Mouse (Mus musculus): ENCODE measurements around the gene Akap13.
A peak's percentile ranks its signal among the peaks of the same experiment; 100 is the strongest.
"Not testable (repeated sequence)": the region's sequence is repeated elsewhere in the genome, so short reads cannot be mapped to it uniquely, and the experiment has no call there.

Akap13 gene

GRCm38 (mm10) chr7:75759992-75760514 lies 304.7 kb downstream of the Akap13 start:
- no peak for DNase-seq (ENCODE audit: low spot score in 2 of 2)

GRCm38 (mm10) chr7:75760661-75761319 lies 305.5 kb downstream of the Akap13 start:
- DNase-seq (ENCODE audit: low spot score in 2 of 2): not testable (repeated sequence)

GRCm38 (mm10) chr7:75762225-75762624 lies 306.9 kb downstream of the Akap13 start:
- DNase-seq (ENCODE audit: low spot score in 2 of 2): not testable (repeated sequence)

DNA sequence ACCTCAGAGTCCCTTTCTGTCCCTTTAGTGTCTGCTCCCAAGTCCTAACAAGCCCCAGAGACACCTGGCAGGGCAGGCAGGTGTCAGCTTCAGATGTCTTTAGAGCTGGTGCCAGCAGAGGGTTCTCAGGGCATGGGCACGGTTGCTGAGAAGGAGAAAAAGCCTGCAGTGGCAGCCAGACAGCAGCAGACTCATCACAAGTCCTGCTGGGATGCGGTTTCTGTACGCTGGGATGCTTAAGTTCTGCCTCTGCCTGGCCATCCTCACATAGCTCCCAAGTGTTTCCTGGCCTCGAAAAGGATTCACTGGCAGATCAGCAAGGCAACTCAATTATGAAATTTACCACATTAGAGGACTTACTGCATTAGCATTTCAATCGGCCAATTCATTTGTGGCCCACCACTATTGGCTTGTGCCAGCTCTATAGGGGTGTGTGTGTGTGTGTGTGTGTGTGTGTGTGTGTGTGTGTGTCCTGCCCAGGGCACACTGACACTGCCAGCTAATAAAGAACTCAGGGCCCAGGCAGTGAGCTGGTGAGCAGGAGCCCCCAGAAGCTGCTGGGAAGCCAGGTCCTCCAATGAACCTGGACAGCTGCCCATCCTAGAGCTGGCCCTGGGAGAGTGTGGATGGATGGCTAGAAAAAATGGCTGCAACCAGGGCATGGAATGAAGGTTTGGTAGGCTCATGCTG lies 311.9 kb downstream of the Akap13 start:
- DNase-seq (ENCODE audit: low spot score in 2 of 2): not testable (repeated sequence)

DNA sequence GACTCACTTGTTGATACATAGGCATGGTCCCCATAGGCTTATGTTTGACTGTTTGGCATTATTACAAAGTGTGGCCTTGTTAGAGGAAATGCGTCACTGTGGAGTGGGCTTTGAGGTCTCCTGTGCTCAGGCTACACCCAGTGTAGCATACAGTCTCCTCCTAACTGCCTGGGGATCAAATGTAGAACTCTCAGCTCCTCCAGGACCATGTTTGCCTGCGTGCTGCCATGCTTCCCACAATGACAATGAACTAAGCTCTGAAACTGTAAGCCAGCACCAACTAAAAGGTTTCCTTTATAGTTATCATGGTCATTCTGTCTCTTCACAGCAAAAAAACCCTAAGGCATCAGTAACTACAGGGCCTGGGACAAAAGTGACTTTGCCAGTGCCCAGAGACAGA lies 312.8 kb downstream of the Akap13 start:
- no peak for DNase-seq (ENCODE audit: low spot score in 2 of 2)

DNA sequence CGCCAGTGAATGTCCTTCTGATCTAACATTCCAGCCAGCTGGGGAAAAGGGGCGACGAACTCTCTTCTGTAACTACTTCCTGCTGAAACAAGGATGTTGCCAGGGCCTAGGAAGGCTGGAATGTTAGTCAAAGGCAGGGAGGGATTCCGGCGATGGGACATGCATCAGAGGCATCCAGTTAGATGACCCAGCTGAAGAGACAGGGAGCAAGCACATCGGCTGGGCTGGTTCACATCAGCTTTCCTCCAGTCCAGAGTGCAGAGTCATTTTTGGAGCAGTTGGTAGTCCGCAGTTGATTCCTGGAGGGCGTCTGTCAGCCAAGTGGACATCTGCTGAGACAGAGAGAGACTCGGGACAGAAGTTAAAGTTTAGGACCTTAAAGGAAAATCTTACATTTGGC lies 314.6 kb downstream of the Akap13 start:
- no peak for DNase-seq (ENCODE audit: low spot score in 2 of 2)

GRCm38 (mm10) chr7:75774095-75775078 lies 319.1 kb downstream of the Akap13 start:
- not testable (repeated sequence) for DNase-seq (ENCODE audit: low spot score in 2 of 2)

DNA sequence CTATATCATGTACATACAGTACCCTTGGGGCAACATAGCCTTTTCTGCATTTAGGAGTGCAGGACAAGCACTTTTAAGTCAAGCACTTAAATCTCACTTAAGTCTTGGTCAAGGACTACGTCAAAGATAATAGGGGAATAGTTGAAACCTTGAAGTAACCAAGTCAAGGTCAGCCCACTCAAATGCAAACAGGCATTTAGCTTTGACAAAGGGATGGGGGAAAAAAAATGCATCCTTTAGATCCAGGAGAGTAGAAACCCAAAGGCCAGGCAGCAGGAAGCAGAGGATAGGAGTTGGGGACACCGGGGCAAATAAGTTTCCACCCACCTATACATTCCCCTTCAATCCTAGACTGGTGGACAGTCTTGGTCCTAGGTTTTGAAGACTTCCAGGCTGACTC lies 322.7 kb downstream of the Akap13 start:
- DNase-seq (ENCODE audit: low spot score in 2 of 2): no peak

DNA sequence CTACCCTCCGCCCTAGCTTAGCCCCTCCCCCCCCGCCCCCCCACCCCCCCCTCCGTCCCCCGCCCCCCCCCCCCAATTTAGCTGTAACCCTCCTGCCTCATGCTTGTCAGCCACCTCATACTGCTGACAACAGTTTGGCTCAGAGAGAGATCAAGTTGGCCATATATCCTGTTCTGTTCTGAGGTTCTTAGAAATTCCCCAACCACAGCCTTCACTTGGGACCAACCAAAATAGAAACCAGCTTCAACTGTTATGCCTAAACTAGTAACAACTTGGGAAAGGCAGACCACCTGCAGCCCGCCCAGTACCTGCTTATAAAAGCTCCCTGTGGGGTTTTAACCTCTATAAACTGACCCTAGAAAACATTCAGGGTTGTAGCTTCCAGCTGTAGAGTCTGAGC lies 325.5 kb downstream of the Akap13 start:
- DNase-seq (ENCODE audit: low spot score in 2 of 2): no peak

- no peak for DNase-seq (ENCODE audit: low spot score in 2 of 2)
Observed at GRCm38 (mm10) chr7:75781298-75781947, 326.1 kb downstream of the Akap13 start.

DNA sequence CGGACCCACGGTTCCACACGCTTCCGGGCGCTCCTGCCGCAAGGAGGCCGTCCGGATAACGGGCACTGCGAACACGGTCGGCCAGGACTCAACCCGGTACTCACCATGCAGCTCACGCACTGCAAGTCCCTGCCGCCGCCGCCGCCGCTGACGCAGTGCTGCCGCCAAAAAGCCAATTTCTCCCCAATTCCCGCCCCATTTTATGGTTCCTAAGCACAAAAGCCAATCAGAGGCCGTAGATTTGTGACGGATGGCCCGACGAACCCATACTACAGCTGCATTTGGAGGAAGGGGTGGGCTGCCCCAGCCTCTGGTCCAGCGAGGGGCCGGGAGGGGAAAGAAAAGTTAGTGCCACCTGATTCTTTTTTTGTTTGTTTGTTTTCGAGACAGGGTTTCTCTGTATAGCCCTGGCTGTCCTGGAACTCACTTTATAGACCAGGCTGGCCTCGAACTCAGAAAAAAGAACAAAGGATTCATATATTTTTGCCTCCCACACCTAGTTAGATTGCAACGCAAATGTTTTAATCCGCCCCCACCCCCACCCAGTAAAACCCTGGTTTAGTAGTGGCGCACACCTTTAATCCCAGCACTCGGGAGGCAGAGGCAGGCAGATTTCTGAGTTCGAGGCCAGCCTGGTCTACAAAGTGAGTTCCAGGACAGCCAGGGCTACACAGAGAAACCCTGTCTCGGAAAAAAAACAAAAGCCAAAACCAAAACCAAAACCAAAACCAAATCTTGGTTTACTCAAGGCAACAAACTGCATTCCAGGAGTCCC lies 326.8 kb downstream of the Akap13 start:
- DNase-seq (ENCODE audit: low spot score in 2 of 2): peak; percentile 84 to 85

GRCm38 (mm10) chr7:75782723-75783011 lies 327.3 kb downstream of the Akap13 start:
- DNase-seq (ENCODE audit: low spot score in 2 of 2): no peak

GRCm38 (mm10) chr7:75785388-75786328 lies 330.3 kb downstream of the Akap13 start:
- DNase-seq (ENCODE audit: low spot score in 2 of 2): no peak

GRCm38 (mm10) chr7:75786812-75787211 lies 331.5 kb downstream of the Akap13 start:
- DNase-seq (ENCODE audit: low spot score in 2 of 2): no peak

DNA sequence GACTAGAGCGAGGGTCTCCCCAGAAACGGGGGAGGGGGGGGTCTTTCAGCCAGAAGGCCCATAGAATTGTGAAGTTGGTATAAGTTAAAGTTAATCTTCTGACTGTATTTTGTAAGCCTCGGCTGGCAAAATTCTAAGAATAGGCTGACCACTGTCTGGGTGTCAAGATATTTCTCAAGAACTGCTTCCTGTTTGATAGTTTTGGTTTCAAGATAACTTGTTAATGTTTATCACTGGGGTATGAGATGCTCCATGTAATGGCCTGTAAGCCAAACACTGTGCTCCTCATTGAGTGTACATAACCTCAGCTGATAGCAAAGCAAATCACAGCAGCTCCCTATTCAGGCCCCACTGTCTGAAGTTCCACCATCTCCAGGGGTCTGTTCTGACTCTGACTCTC lies 332.0 kb downstream of the Akap13 start:
- no peak for DNase-seq (ENCODE audit: low spot score in 2 of 2)

GRCm38 (mm10) chr7:75788069-75788800 lies 332.9 kb downstream of the Akap13 start:
- not testable (repeated sequence) for DNase-seq (ENCODE audit: low spot score in 2 of 2)

GRCm38 (mm10) chr7:75788801-75789135 lies 333.4 kb downstream of the Akap13 start:
- not testable (repeated sequence) for DNase-seq (ENCODE audit: low spot score in 2 of 2)

- DNase-seq (ENCODE audit: low spot score in 2 of 2): no peak
Observed at GRCm38 (mm10) chr7:75789746-75790145, 334.4 kb downstream of the Akap13 start.
